Mouse (Mus musculus): ENCODE data around the gene Slc1a2.

Gene Slc1a2

GRCm38 (mm10) chr2:102827841-102828240 is 169.4 kb downstream of the Slc1a2 start:
- no peak for DNase-seq

GRCm38 (mm10) chr2:102828381-102828780 is 169.9 kb downstream of the Slc1a2 start:
- DNase-seq = no peak

- peak in 1 of 2 experiments; percentile 59 for DNase-seq
Observed at GRCm38 (mm10) chr2:102829201-102829600, 170.7 kb downstream of the Slc1a2 start.

GRCm38 (mm10) chr2:102831547-102831946 is 173.1 kb downstream of the Slc1a2 start:
- DNase-seq = no peak

- DNase-seq = no peak
Observed at GRCm38 (mm10) chr2:102838179-102838578, 179.7 kb downstream of the Slc1a2 start.

Measured in spleen, adult 18-20 months (tissue).